Mouse (Mus musculus): Measurements from ENCODE around the gene B4galt3.

DNA sequence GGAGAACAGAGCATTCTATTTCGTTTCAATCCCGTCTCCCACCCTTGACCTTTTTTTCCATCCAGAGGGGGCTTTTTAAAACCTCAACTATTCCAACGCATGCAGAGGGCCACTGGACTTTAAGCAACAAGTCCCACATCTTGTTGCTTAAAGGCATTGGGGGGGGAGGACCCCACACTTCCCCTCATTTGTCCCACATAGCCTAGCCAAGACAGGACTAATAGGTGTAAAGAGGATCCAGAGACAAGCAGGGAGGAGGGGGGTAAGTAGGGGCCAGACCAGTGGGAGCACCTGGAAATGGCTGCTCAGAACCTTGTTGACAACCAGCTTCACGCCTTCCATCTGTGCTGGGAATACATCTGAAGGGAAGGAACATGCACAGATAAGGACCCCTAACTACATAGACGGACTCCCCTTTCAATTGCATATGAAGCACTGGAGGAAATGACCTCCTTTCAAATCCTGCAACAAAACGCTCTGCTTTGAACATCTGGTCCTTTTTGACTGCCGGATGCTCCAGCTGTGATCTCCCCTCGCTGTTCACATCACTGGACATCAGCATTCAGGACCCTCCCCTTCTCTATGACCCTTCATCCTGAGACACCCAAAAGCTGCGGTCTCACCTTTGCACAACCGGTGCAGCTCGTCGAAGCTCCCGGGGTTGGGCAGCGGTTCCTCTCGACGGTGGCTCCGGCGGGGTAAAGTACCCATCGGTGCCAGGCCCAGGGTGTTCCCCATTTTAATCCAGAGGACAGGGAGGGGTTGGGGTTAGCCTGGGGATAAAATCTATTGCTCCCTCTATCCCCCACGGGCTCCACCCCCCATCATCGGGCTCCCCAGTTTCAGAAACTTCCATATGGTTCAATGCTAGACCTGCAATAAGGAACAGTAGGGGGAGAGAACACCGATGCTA lies 48.6 kb upstream of the B4galt3 start:
- TF ChIP-seq CTCF (IDR thresholded peaks at IDR 0.05; ENCODE audit: borderline replicate concordance, insufficient read depth, low read length) (no peak), POLR2A (IDR thresholded peaks at IDR 0.05; ENCODE audit: low read depth, low read length) (no peak)
